20 mouse cellular contexts compared by ENCODE assay signal in the genomic region with DNA sequence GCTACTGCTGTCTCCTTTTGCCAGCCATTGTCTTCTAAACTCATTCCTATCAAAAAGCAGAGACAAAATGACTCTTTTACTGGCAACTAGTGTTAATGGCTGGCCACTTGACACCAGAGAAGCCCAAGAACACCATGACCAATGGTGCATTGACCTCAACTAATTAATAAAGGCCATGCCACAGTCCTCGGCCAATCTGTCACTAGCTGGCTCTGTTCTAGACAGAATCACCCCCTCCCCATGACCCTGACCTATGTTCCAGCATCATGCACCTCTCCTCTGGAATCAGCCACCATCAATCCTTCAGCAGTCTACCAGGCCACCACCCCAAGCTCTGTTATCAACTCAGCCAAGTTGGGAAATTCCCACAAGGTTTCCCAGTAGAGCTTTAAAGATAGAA.
"Had no signal": no experiment of that assay in that cellular context is flagged by ENCODE, and none has a peak within 500 bp of the region (broad histone marks: within the 10 kb centered on the region; RNA-seq: fewer than 3 reads in every experiment).

No protein-coding gene starts in this region.

- ATAC-seq: liver, embryonic 12.5 days; midbrain, embryonic 15.5 days had no signal

- H3K9ac ChIP-seq: limb, embryonic 13.5 days; liver, embryonic 12.5 days; liver, embryonic 15.5 days; midbrain, embryonic 12.5 days; midbrain, embryonic 15.5 days; neural tube, embryonic 12.5 days; neural tube, embryonic 15.5 days had no signal

- H3K9me3 ChIP-seq: limb, embryonic 10.5 days; limb, embryonic 13.5 days; liver, embryonic 12.5 days; liver, embryonic 15.5 days; midbrain, embryonic 12.5 days; midbrain, embryonic 15.5 days; neural tube, embryonic 12.5 days; neural tube, embryonic 15.5 days had no signal

- DNase-seq: kidney, postnatal 36 days; liver; lung, adult 18-20 months; right cerebral cortex, adult 18-20 months; right cerebral cortex, postnatal 14 days; right cerebral cortex, postnatal 4 days; thymus, adult 2 months; thymus, postnatal 14 days; thymus, postnatal 4 days had no signal

- H3K36me3 ChIP-seq: limb, embryonic 10.5 days; limb, embryonic 13.5 days; liver, embryonic 12.5 days; liver, embryonic 15.5 days; midbrain, embryonic 12.5 days; midbrain, embryonic 15.5 days; neural tube, embryonic 12.5 days; neural tube, embryonic 15.5 days had no signal

- H3K27me3 ChIP-seq: limb, embryonic 13.5 days; liver, embryonic 12.5 days; liver, embryonic 15.5 days; midbrain, embryonic 12.5 days; midbrain, embryonic 15.5 days; neural tube, embryonic 12.5 days; neural tube, embryonic 15.5 days had no signal

- H3K27ac ChIP-seq: kidney, postnatal 0 days; limb, embryonic 10.5 days; limb, embryonic 13.5 days; liver, embryonic 12.5 days; liver, embryonic 15.5 days; macrophage; midbrain, embryonic 12.5 days; midbrain, embryonic 15.5 days; neural tube, embryonic 12.5 days; neural tube, embryonic 15.5 days; stomach, postnatal 0 days had no signal

- H3K4me1 ChIP-seq: liver, embryonic 12.5 days; liver, embryonic 15.5 days had no signal

- H3K4me3 ChIP-seq: limb, embryonic 10.5 days; limb, embryonic 13.5 days; liver, embryonic 12.5 days; liver, embryonic 15.5 days; midbrain, embryonic 12.5 days; midbrain, embryonic 15.5 days; neural tube, embryonic 12.5 days; neural tube, embryonic 15.5 days had no signal

- H3K4me2 ChIP-seq: limb, embryonic 13.5 days; liver, embryonic 12.5 days; liver, embryonic 15.5 days; midbrain, embryonic 12.5 days; midbrain, embryonic 15.5 days; neural tube, embryonic 12.5 days; neural tube, embryonic 15.5 days had no signal
